Mouse (Mus musculus): ENCODE data around the gene Fblim1.

Fblim1 gene

DNA sequence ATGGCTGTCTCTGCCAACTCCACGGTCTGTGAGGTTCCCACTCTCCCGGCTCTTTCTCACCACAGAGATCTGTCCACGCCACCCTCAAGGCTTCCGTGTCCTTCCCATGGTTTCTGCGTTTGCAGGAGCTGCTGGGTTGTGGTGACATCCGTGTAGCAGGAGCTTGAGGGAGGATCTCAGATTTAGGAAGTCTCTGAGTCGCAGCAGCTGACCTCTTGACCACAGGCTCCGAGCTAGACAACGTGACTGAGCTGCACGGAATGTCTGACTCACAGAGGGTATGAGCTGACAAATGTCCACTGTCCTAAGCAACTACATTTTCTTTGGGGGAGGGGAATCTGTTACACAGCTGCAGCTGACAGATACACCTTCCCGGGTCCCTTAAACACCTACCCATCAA lies at the start of gene Fblim1:
TSS of gene Fblim1 (minus strand) at position 236 of the 400 bp plus-strand sequence.
- no peak for DNase-seq (ENCODE audit: extremely low read depth, low read depth)

DNA sequence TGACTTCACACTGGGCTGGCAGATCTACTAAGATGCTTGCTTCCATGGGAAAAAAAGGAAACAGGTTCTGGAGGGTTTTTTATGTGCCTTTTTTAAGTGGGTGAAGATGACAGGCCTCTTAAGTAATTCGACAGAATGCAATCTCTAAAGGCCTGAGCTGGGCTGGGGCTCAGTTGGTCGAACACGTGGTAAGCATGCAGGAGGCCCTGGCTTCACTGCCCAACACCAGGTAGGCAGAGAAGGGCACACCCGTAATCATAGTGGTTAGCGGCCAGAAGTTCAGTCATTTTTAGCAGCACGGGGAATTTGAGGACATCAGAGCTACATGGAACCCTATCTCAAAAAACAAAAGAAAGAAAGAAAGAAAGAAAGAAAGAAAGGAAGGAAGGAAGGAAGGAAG lies 48.6 kb upstream of the Fblim1 start:
- no peak for DNase-seq (ENCODE audit: extremely low read depth, low read depth)

DNA sequence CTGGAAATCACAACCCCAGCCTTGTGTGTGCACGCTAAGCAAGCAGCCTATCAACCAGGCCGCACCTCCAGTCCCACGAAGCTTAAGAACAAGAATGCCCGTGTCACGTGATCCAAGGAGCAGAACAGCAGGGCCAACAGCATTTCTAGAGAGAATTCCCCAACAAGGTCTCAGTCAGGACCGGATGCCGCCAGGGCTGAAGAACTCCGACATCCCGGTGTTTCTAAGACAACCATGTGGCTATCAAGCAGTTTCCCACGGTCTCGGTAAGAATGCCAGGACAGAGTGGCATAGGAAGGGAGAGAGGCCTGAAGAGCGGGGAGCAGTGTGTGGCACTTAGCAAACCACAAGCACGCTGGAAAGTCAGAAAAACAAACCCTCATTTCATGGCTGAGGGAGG lies 47.9 kb upstream of the Fblim1 start:
- no peak for DNase-seq (ENCODE audit: extremely low read depth, low read depth)

DNA sequence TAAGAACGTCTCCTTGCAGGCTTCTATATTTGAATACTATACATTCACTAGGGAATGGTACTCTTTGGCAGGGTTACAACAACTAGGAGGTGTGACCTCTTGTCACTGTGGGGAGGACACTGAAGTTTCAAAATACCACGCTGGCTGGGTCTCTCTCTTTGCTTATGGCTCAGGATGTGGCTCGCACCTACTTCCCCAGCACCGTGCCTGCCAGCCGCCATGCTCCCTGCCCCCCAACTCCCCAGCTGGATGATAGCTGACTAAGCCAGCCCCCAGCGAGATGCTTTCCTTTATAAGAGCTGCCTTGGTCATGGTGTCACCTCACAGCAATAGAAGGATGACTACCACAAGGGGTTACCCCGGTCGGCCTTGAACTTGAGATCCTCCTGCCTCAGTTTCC lies 47.1 kb upstream of the Fblim1 start:
- DNase-seq (ENCODE audit: extremely low read depth, low read depth): no peak

DNA sequence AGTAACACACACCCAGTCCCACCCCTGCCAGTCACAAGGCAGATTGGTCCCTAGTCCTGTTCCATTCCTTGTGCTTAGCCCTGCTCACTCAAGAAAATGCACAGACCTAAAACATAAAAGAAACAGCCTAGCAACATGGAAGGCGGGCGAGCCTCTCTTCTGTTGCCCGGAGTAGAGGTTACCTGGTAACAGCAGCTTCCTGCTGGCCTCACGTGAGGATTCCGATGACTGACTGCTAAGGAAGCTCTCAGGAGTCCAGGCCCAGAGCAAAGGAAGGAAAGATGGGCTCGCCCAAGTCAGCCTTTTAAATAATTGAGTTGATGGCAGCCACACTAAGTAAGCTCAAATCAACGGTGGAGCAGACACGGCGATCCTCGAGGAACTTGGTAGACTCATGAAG lies 46.0 kb upstream of the Fblim1 start:
- DNase-seq (ENCODE audit: extremely low read depth, low read depth): no peak

DNA sequence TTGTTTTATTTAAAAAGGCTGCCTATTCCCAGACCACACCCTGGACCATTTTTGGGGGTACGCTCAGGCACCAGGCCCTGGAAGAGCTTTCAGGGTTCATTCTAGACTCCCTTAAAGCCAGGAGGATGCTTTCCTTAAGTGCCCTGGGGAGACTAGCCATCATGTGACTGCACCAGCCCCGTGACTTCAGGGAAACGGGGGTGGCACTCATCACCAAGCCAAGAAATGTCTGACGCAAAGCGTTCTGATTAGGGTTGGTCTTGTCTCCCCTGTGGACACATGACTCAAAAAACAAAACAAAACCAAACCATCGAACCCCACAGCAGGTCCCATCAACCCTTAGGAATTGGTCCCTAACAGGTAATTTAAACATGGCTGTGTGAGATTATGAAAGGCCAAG lies 45.4 kb upstream of the Fblim1 start:
- no peak for DNase-seq (ENCODE audit: extremely low read depth, low read depth)

DNA sequence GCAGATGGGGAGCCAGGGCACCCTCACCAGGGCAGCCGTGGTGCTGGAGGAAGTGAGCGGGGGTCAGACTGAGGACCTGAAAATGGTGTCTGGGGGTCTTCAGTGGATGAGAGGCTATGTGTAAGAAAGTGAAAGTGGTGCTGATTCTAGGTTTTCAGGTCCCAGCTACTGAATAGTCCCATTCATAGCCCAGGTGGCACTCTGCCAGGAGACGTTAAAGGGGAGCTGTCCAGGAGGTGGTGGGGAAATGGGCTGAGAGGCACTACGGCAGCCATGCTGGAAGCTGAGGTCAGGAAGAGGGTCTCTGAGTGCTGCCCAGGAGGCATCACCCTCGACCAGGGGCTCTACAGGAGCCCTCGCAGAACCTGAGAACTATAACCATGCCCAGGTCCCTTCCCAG lies 43.3 kb upstream of the Fblim1 start:
- DNase-seq (ENCODE audit: extremely low read depth, low read depth): no peak

DNA sequence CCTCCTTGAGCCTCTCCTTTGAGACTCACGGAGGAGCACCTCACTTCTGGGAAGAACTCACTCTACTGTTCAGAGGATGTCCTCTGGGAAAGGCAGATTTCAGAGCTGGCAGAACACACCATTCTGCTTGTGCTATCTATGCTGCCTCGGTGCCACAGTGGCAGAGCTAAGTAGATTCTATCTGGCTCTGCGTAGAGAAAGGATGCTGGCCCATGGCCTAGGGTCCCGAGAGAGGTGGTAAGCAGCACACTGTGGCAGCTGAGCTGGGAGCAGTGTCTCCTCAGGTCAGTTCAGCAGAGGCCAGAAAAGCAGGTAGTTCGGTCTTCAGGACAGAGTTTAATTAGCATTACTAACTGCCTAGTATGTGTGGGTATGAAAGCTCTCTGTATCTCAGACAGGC lies 42.4 kb upstream of the Fblim1 start:
- no peak for DNase-seq (ENCODE audit: extremely low read depth, low read depth)

DNA sequence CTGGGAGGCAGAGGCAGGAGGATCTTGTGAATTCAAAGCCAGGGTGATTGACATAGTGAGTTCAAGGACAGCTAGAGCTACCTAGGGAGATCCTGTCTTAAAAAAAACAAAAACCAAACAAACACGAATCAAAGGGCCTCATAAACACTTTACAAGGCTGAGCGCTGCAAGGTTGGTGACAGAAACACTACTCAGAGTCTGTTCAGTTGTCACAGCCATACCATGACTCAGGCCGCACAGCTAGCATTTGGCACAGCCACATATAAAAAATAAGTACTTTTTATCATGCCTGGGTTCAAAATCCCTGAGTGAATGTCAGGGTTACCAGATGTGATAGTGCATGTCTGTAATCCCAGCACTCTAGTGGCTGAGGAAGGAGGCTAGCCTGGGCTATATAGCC lies 41.3 kb upstream of the Fblim1 start:
- no peak for DNase-seq (ENCODE audit: extremely low read depth, low read depth)

DNA sequence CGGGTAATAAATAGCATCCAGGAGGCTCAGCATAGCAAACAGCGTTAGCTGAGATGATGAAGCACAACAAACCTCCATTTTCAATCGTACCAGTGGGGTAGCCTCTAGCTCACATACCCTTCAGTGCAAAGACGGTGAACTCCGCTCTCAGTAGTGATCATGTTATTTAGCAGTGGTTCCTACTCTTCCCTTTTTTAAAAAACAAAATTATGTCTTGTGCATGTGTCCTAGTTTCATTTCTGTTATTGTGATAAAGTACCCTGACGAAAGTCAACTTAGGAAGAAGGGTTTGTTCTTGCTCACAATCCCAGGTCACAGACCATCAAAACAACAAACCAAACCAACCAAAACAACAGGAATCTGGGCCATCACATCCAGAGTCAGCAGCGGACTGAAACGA lies 40.1 kb upstream of the Fblim1 start:
- no peak for DNase-seq (ENCODE audit: extremely low read depth, low read depth)

DNA sequence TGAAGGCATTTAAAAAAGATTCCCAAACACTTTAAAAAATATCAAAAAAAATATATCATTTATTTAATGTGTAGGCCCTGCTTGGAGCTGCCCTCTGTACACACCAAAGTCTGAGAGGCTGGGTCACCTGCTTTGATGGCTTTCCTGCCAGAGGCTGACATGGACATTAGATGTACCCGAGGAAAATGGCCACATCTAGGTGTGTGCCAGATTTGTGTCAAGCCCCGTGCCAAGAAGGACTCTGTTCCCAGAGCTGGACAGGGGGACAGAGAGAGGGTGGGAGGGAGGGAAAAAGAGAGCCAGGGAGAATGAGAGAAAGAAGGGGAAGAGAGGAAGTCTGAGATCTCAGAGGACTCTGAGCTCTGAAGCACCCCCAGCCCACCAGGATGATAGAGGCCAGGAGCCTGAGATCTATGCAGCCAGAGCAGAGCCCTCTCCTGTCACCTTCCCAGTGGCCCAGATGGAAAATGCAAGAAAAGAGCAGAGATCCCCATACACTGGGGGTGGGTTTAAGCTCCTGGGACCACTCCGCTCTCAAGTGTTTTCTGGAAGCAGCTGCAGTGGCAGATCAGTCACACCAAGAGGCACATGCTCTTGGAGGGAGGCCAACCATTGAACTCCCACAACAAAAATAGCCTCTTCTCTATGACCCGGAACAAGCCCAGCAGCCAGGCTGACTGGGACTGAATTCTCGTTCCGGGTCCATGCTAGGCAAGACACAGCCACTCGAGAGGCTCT lies 37.4 kb upstream of the Fblim1 start:
- DNase-seq (ENCODE audit: extremely low read depth, low read depth): no peak

DNA sequence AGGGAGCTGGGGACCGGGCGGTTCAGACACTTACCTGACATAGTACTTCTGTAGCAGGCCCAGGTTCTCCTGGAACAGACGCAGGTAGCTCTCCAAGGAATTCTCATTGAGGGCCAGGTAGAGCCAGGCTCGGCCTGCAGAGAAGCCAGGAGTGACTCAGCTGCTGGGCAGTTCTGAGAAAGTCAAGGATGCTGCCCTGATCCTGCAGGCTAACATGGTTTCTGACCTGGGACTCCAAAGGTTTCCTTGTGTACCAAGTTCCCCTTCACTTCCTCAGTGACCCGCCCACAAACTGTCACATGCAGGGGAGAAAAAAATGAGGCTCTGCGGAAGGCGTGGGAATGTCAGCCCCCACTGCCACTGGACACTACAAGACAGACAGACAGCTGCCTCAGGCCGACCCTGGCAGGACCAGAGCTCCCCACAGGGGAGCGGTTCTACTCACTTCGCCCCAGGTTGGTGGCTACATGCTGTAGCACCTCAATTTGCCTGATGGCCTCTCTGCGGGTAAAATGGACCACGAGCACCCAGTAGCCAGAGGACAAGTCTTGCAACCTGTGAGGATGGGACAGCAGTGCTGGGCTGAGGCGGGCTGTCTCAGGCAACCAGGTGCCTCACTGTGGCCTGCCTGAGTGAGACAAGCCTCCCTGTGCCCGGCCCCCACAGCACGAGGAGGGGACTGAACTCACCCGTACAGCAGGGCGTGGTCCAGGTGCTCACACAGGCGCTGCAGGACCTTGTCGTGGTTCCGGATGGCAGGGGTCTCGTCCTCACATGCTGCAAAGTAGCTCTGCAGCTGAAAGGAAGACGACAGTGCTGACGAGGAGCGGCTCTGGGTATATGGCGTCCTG lies 36.3 kb upstream of the Fblim1 start:
- DNase-seq (ENCODE audit: extremely low read depth, low read depth): no peak

DNA sequence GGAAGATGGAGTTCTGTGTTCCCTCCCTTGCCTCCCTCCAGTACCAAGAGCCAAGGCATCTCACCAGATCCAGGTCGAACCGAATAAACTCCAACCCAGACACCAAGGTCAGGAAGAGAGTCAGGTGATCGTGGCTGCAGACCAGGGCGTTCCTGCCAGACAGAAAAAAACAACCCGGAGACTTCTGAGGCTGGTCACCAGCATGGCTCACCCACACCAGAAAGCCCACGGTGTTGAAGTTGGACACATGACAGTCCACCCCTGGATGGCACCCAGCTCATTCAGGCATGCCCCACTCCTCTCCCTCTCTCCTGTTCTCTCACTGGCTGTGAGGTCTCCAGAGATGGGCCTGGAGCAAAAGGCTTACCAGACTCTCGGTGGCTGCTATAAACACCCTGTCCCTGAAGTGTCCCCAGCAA lies 35.5 kb upstream of the Fblim1 start:
- DNase-seq (ENCODE audit: extremely low read depth, low read depth): no peak

DNA sequence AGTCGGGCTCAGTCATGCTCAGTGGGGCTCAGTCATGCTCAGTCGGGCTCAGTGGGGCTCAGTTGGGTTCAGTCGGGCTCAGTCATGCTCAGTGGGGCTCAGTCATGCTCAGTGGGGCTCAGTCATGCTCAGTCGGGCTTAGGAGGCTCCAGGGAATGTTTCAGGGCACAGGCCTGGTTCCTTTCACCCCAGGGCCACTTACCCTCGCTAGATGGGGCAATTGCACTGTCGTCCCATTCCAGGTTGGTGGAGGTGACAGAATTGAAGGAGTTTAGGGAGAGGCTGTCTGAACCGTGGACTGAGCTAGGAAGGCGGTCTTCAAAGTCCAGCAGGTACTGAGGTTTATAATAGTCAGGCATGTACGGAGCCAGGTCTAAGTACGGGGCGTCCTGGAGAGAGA lies 33.6 kb upstream of the Fblim1 start:
- DNase-seq (ENCODE audit: extremely low read depth, low read depth): no peak

DNA sequence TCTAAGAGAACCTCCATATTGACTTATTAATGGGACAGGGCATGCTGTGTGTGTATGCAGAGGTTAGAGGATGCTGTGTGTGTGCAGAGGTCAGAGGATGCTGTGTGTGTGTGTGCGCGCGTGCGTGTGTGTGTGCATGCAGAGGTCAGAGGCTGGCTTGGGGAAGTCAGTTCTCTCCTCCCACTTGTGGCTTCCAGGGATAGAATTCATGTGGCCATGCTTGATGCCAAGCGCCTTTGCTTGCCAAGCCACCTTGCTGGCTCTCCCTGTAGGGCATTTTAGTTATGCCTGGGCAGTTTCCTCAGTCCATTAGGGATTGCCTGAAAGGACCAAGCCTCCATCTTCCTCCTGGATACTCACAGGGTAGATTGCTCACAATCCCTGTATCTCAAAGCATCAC lies 30.8 kb upstream of the Fblim1 start:
- no peak for DNase-seq (ENCODE audit: extremely low read depth, low read depth)

DNA sequence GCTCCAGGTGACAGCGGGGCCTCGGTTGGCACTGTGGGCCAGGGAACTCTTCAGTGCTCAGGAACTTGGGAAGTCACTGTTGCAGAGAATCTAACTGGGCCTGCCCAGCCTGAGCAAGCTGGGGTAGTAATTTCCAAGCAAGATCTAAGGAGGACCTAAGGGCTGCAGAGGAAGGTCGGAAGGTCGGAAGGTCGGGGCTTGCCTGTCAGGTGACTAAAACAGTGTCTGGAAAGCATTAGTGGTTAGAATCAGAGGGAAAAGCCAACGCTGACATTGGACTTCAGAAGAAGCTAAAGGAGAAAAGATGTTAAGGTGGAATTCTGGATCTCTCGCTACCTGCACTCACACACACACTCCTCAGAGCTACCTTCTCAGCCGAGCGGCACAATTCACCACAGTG lies 30.1 kb upstream of the Fblim1 start:
- DNase-seq (ENCODE audit: extremely low read depth, low read depth): no peak

DNA sequence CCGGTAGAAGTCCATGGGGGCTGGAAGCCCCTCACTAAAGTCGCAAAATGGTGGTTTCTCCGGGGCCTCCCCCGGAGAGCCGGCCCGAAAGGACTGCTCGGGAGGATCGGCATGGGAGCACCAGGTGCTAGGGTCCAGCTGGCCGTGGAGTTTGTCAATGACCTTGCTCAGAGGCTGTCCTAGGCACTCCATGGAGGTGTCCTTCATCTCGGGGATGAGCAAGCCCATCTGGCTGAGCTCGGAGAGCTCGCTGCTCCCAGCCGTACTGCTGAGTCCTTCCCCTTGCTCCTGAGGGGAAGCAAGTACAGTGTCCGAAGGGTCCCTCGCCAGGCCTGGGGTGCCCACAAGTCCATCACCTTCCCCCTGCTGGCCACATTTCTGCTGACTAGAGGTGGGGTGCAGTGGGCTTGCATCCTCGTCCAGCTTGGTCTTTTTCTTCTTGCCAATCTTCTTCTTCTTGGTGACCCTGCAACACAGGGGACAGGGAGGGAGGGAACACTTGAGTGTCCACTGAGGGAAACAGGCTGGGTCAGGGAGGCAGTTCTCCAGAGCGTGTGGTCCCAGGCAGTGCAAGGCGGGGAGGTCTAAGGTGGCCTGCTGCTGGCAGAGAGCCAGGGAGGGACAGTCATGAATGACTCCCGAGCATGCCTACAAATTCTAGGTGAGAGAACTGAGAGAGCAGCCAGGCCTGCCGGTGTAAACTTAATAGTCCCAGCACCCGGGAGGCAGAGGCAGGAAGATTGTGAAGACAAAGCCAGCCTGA lies 26.4 kb upstream of the Fblim1 start:
- no peak for DNase-seq (ENCODE audit: extremely low read depth, low read depth)

DNA sequence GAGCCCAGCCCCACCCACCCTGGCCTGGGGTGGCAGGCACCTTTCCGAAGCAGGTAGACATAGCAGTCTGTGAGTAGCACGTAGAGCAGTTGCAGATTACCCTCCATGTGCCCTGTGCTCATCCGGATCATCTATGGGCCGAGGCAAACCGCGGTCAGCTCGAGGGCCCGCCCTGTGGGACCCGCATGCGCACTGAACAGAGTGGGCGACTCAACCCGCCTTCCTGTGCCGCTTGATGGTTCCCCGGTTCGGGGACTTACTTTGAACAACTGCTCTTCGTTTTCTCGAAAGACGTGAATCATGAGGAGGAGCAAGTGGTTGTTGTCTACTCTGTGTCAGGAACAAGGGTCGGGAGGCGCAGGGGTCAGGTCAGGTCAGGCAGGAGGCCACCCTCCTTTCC lies 25.4 kb upstream of the Fblim1 start:
- no peak for DNase-seq (ENCODE audit: extremely low read depth, low read depth)

DNA sequence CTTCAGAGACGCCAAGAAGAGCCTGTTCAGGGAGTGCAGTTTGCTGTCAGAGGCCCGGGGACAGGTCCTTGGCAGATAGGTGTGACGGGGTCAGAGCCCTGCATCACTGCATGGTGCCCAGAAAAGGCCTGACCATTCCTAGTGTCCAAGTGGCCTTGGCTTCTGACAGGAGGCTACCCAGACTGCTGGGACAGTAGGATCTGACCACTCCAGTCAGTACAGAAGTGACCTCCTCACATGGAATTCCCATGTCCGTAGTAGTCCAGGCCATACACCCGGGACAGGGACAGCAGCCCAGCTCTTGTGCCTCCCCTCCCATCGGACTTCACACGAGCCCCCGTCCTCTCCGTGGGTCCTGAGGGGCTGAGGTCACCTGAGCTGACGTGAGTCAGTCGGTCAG lies 24.1 kb upstream of the Fblim1 start:
- no peak for DNase-seq (ENCODE audit: extremely low read depth, low read depth)

DNA sequence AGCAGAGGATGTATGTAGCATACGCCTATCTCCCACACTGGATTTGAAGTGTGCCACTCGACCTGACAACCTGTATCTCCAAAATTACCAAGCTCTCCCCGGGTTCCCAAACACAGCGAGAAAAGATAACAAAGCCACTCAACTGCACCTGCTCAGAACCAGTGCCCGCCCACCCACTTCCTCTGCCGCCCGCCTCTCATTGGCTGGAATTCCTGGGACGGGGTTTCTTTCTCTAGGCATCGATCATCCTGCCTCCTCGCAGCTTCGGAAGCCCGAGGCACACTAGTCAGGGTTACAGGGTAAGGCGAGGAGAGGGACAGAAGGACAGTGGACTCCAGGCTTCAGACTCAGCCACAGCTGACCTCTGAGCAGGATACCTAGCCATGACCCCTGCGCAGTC lies 22.8 kb upstream of the Fblim1 start:
- DNase-seq (ENCODE audit: extremely low read depth, low read depth): no peak

DNA sequence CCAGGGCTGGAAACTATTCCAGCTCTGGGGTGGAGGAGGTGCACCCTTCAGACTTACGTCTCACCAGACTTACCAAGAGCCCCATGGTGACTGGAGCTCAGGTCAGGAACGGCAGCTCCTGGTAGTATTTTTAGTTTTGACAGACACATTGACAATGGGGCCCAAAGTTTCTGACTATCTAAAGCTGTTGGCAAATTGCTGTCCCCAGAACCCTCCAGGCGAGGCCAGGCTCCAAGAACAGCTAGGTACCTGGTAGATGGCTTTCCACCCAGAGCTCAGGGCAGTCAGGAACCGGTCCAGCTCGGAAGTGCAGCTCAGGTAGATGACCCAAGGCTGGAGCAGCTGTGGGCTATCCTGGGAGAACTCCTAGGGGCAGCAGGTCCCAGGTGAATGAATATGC lies 21.6 kb upstream of the Fblim1 start:
- DNase-seq (ENCODE audit: extremely low read depth, low read depth): no peak
